Mouse (Mus musculus): ENCODE measurements at regions not wholly inside any gene's neighbourhood (a gene's known extent, or its start where the extent isn't known, plus 50 kb on each side); places are given as distances from the start of the nearest gene placed in this dataset.
A peak's percentile ranks its signal among the peaks of the same experiment; 100 is the strongest.
"Not testable (repeated sequence)": the region's sequence is repeated elsewhere in the genome, so short reads cannot be mapped to it uniquely, and the experiment has no call there.

GRCm38 (mm10) chr10:48322558-48322957 lies 1466.0 kb downstream of the Grik2 start:
- not testable (repeated sequence) for H3K27me3 ChIP-seq (ENCODE audit: control insufficient read depth, insufficient read depth, insufficient read length); H3K36me3 ChIP-seq (ENCODE audit: control insufficient read depth, insufficient read depth); H3ac ChIP-seq (ENCODE audit: control insufficient read depth, insufficient read length); H3K79me2 ChIP-seq (ENCODE audit: control insufficient read depth, insufficient read depth); H3K4me3 ChIP-seq
- TF ChIP-seq MYOD1 (IDR thresholded peaks at IDR 0.05; ENCODE audit: control insufficient read depth in 1 of 3, insufficient read length in 2 of 3, low read depth in 2 of 3) (peak in 1 of 3 experiments; percentile 11), CEBPB (IDR thresholded peaks at IDR 0.05; ENCODE audit: insufficient read depth, poor library complexity, severe bottlenecking) (peak; percentile 76), TCF12 (IDR thresholded peaks at IDR 0.05; ENCODE audit: insufficient read depth, poor library complexity, severe bottlenecking) (peak; percentile 19)
- peak overlapping the region; percentile 76 for H3K4me2 ChIP-seq (ENCODE audit: low read depth)
